Mouse (Mus musculus): ENCODE measurements around the gene Gcc1.

DNA sequence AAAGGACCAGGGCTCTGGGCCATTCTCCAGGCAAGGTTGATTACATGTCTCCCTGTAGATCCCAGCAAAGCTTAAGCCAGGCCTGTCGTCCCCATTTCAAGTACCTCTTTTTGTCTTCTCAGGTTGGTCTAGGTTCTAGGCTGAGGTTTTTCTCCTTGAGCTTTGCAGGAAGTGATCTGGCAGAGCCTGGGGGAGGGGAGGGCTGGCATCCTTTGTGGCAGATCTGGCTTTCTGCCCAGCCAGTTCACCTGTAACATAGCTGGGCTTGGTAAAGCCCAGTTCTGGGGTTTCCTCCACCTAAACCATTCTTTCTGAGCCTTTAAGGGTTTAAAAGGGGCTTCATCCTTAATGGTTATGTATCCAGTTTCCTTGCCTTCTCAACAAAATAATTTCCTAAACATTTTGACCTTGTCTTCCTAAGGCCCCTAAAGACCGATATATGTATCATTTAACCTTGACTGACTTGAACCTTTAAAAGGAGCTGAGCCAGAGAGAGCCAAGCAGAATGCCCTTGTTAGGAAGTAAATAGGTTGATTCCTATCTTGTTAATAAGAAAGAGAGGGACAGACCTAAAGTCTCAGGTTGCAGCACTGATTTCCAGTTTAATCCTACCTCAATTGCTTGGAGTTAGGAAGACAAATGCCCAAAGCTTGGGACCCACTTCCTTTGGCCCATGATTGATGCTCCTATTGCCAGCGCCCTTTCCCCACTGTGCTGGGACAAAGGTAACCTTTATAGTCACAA lies 922 bp downstream of the Gcc1 start, which contains the start of gene Fscn3:
- TF ChIP-seq CTCF (IDR thresholded peaks at IDR 0.05; ENCODE audit: borderline replicate concordance, extremely low read depth, insufficient read depth, insufficient read length) = no peak
- TF ChIP-seq POLR2A (IDR thresholded peaks at IDR 0.05; ENCODE audit: borderline replicate concordance, extremely low read depth, insufficient read depth, insufficient read length, poor library complexity, severe bottlenecking) = no peak

All from brain, embryonic 14.5 days (tissue).